Mouse (Mus musculus): ENCODE measurements around the gene Ccdc169.

- TF ChIP-seq CTCF (IDR thresholded peaks at IDR 0.05; ENCODE audit: low read depth) (no peak), EP300 (IDR thresholded peaks at IDR 0.05; ENCODE audit: low read depth) (no peak)
Observed at GRCm38 (mm10) chr3:55098014-55098413, 39.1 kb upstream of the Ccdc169 start.

All from liver, postnatal 0 days (tissue).